Mouse (Mus musculus) skeletal muscle tissue, postnatal 0 days (tissue): Measurements from ENCODE around the gene Rgs11. TPM values are rescaled to one million over a fixed set of nuclear protein-coding genes. Genes with fewer than 3 reads are reported as not detected.

Experiments
- polyA plus RNA-seq: library from polyadenylated mRNA; unstranded; fragments of >200 nt; fragmentation: Nextera tagmentation; extraction: Ambion mirVana; gene quantifications from 2 replicates; pipeline ENCODE4 v1.2.1, GENCODE M21; 2015

Rgs11 gene
- polyA plus RNA-seq, result 0.45 and 0.77 TPM in 2 replicates

DNA sequence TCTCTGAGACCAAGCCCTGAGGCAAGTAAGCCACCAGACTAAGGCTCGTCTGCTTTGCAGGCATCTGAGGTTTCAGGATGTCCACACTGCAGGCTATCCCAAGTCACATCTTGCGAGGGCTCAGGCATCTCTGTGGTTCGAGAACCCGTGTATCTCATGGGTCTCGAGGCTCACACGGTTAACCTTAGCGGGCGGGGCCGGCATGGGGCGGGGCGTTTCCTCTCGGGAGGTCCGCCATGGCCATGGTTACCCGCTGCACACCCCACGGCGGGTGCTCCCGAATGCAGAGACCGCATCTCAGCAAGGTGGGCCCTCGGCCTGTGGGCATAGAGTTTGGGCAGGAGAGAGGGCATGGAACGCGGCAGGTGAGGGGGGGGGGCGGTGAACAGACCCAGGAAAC lies at the start of gene Rgs11:
TSS of gene Rgs11 (plus strand) at position 215 of the 400 bp plus-strand sequence.

DNA sequence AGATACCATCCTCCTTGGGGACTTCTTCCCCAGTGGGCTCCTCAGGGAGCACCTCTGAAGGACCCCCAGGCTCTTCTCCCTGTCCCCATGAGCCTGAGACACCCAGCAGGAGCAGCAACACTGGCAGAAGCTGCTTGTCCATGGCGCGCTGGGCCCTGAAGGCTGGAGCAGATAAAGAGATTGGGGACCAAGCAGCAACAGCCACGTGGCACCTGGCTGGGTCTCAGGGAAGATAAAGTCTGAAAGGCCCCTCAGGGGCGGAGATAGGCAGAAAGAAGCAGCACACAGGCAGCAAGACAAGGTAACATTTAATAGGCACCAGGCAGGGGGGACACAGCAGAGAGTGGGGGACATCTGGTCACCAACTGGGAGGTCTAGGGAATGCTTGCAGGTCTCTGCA lies 3.9 kb upstream of the Rgs11 start, which contains the start of gene Pdia2:
TSS of gene Pdia2 (minus strand) at position 196 of the 400 bp plus-strand sequence.

DNA sequence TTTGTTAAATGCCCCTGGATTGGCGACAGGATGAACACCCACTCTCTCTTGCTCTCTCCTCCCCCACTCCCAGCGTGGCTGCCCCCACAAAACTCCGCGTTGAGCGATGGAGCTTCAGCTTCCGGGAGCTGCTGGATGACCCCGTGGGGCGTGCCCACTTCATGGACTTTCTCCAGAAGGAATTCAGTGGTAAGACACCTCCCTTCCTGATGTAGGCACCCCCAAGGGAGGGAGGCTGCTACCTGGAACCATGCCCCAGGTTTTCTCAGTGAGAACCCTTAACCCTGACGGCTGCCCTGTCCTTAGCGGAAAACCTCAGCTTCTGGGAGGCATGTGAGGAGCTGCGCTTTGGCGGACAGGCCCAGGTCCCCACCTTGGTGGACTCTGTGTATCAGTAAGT lies 4.9 kb downstream of the Rgs11 start, which contains the start of gene Arhgdig:
TSS of gene Arhgdig (minus strand) at position 101 of the 400 bp plus-strand sequence.

DNA sequence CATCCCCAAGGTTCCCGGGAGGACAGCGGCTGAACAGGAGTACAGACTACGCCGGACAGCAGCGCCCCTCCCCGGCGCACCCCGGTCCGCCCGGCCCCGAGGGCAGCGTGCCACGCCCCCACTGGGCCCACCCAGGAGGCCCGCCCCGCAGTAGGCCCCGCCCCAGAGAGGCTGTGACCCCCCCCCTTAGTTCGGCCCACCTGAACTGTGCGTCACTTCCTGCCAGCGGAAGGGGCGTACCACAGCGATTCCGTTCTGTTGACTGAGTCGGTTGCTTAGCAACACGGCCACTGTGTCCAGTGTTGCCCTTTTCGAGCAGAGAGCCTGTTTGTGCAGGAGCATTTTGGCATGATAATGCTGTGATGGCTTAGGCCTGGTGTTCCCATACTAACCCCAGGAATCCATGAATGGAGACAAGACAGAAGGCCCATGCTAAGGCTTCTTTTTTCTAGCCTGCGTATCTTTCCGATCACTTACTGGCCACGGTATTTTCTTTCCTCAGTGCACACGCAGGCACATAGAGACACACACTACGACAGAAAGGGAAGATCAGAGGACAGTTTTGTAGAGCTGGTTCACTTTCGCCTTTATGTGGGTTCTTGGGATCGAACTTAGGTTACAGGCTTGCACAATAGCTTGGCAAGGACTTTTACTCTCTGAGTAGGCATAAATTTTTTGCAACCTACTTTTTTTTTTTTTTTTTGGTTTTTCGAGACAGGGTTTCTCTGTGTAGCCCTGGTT lies 41.5 kb downstream of the Rgs11 start, which contains the start of gene Fam234a:
TSS of gene Fam234a (minus strand) at position 142 of the 741 bp plus-strand sequence.

DNA sequence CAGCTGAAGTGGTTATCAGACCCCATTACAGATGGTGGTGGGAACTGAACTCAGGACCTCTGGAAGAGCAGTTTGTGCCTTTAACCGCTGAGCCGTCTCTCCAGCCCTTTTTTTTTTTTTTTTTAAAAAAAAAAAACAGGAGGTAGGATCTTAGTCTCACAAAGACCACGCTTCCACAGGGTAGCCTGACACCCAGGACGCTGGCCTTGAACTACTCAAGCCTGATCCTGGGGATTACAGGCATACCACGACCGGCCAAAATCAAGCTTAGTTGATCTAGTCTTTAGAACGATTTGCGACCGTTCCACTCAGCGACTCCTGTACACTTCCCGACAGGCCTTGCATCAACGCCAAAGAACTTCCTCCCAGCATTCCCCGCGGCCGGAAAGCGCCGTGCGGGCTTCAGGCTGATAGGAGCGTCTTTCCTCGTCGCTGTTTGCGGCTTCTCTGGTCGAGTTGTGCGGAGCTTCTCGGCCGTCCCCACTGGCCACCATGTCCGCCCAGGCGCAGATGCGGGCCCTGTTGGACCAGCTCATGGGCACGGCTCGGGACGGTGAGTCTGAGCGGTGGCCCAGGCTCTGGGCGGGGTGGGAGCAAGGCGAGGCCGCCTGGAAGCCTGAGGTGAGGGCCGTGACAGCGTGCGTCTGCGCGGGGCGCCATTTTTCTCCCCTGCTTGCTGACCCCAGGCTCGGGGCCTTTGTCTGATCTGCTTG lies 49.9 kb downstream of the Rgs11 start, which contains the start of gene Luc7l:
TSS of gene Luc7l (plus strand) at position 358 of the 713 bp plus-strand sequence.

Other genes starting within 250 kb of the Rgs11 start
- gene Capn15, start 217.2 kb upstream of the Rgs11 start, polyA plus RNA-seq, result 6.7 and 8.4 TPM in 2 replicates
- gene Rab11fip3, start 133.4 kb upstream of the Rgs11 start, polyA plus RNA-seq, result 9.0 and 10.9 TPM in 2 replicates
- 18.5 and 22.5 TPM in 2 replicates for gene Decr2, start 112.6 kb upstream of the Rgs11 start, polyA plus RNA-seq
- gene Nme4, start 107.3 kb upstream of the Rgs11 start, polyA plus RNA-seq, result 28.8 and 36.8 TPM in 2 replicates
- gene Tmem8, start 89.7 kb upstream of the Rgs11 start, polyA plus RNA-seq, result 1.8 and 2.0 TPM in 2 replicates
- gene Mrpl28, start 79.5 kb upstream of the Rgs11 start, polyA plus RNA-seq, result 122 and 126 TPM in 2 replicates
- gene Axin1, start 64.3 kb upstream of the Rgs11 start, polyA plus RNA-seq, result 6.8 and 6.9 TPM in 2 replicates
- not detected in 2 replicates for gene Pdia2, start 3.9 kb upstream of the Rgs11 start, polyA plus RNA-seq
- 6.3 and 7.5 TPM in 2 replicates for gene Arhgdig, start 4.8 kb downstream of the Rgs11 start, polyA plus RNA-seq
- gene Fam234a, start 41.3 kb downstream of the Rgs11 start, polyA plus RNA-seq, result 37.9 and 47.9 TPM in 2 replicates
- 34.2 and 37.7 TPM in 2 replicates for gene Luc7l, start 49.9 kb downstream of the Rgs11 start, polyA plus RNA-seq
- 0.57 and 0.58 TPM in 2 replicates for gene Neurl1b, start 211.9 kb downstream of the Rgs11 start, polyA plus RNA-seq